Mouse (Mus musculus): ENCODE measurements around the gene Myt1l. TPM values are rescaled to one million over a fixed set of nuclear protein-coding genes. Genes with fewer than 3 reads are reported as not detected.

The Myt1l gene
- polyA plus RNA-seq (2015; fragmentation: Nextera tagmentation; extraction: Ambion mirVana), result not detected in 2 replicates

DNA sequence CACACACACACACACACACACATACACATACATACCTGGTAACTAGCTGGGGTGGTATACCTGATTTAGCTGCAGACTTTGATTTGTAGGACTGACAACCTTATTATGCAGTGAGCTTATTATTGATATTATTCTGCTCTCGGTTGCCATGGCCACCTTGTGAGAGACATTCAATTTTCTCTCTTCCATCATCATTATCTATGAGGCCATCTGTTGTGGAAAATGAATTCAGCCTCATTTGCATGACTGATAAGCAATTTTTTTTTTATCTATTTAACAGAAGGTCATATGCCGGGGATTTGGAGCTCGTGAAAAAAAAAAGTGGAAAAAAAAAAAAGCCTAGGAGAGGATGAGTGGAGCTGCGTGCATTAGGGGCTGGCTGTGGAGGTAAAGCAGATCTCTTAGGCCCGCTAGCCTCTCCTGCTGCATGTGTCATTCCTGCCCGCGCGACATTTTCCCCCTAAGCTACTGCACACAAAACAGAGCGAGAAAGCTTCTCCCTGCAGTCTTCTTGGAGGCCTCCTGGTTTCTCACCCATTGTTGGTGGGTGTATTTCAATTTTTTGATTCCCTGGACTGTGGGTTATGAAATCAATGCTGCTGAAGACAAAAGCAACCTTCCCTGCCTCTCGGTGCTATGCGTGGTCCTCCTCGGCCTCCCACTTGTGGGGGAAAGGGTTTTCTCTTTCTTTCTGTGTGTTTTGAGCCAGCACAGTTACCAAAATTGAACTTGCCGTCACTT, at the start of gene Myt1l:
TSS of gene Myt1l (plus strand) at position 354 of the 741 bp plus-strand sequence.

DNA sequence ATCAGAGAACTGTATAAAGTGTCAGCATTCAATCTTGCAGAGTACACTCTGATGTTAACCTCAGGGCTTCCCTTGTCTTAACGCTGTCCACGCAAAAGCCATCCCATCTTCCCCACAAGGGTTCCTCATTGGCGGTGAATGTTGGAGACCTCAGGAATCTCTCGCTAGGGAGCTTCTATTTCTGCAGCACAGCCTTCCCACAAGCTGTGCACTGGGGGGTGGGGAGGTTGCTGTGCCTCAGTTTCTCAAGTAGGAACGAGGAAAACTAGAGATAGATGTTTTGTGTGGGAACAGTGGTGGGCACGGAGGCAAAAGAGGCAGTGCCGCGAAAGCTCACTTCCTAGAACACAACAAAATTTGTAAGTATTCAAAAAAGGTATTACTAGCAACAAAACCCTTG, 409.1 kb downstream of the Myt1l start, which contains the start of gene Pxdn:
TSS of gene Pxdn (plus strand) at position 301 of the 400 bp plus-strand sequence.

Data from spleen, postnatal 0 days (tissue).